Mouse (Mus musculus) hindbrain, embryonic 13.5 days (tissue): ENCODE results near the gene Maco1. TPM values are rescaled to one million over a fixed set of nuclear protein-coding genes. Genes with fewer than 3 reads are reported as not detected.

ENCODE experiments used
- ATAC-seq: fragments of 200-750 bp; cut with Nextera tagmentation; 2 replicates; pipeline ENCODE4 v1.8.0; 2017; ENCODE audit warnings: moderate TSS enrichment; ENCODE audit not compliant: low FRiP score
- H3K27ac ChIP-seq: fragments of 300-500 bp; sonication (generic); 2 replicates; pipeline ENCODE4 v1.5.1; 2015; ENCODE audit warnings: inconsistent platforms, mild to moderate bottlenecking, moderate library complexity
- H3K27me3 ChIP-seq: fragments of 300-500 bp; sonication (generic); 2 replicates; pipeline ENCODE4 v1.6.1; 2015; ENCODE audit warnings: mild to moderate bottlenecking, inconsistent platforms
- H3K36me3 ChIP-seq: fragments of 300-500 bp; sonication (generic); 2 replicates; pipeline ENCODE4 v1.6.1; 2015; ENCODE audit warnings: mild to moderate bottlenecking, inconsistent platforms
- H3K4me1 ChIP-seq: fragments of 300-500 bp; sonication (generic); replicated peaks from 2 replicates; pipeline ENCODE4 v1.6.1; 2015; ENCODE audit warnings: inconsistent platforms
- H3K4me2 ChIP-seq: fragments of 300-500 bp; sonication (generic); 2 replicates; pipeline ENCODE4 v1.6.1; 2015; ENCODE audit warnings: inconsistent platforms, mild to moderate bottlenecking, moderate library complexity
- H3K4me3 ChIP-seq: fragments of 300-500 bp; sonication (generic); 2 replicates; pipeline ENCODE4 v1.5.1; 2015; ENCODE audit warnings: mild to moderate bottlenecking, inconsistent platforms
- H3K9ac ChIP-seq: fragments of 300-500 bp; sonication (generic); 2 replicates; pipeline ENCODE4 v1.6.1; 2015; ENCODE audit warnings: mild to moderate bottlenecking, inconsistent platforms
- H3K9me3 ChIP-seq: fragments of 300-500 bp; sonication (generic); 2 replicates; pipeline ENCODE4 v1.6.1; 2016; ENCODE audit warnings: inconsistent platforms
- WGBS: fragments of 180-500 bp; shearing (Covaris S2); methylation state at CpG from one replicate; pipeline ENCODE4 v1.1.7; 2015; 5-methylcytosine and 5-hydroxymethylcytosine counted together
- polyA plus RNA-seq: library from polyadenylated mRNA; unstranded; fragments of >200 nt; fragmentation: Nextera tagmentation; extraction: Ambion mirVana; gene quantifications from 2 replicates; pipeline ENCODE4 v1.2.1, GENCODE M21; 2015

The Maco1 gene
- polyA plus RNA-seq: 112 and 115 TPM in 2 replicates

DNA sequence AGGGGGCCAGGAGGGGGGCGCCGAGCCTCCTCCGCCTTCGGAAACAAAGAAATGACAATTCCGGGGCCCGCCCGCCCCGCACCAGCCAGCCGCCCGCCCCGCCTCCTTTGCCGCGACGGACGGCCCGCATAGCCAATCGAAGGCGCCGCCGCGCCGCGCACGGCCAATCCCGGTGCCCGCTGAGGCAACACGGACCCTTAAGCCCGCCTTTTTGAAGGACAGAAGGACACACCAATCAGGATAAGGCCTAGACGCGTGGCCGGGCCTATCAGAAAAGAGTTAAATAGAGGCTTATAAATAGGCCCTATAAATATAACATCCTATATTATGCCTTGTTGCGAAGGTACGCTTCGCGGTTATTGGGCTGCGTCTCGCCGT is at the start of gene Maco1:
Maco1 (minus strand) TSS at position 87 of the 378 bp plus-strand sequence.
- Histone ChIP-seq H3K9me3 (no peaks in the 10 kb centered on the region), H3K27me3 (peaks cover 22% of the 10 kb centered on the region), H3K9ac (peak within 1 kb of the TSS; percentile 100), H3K36me3 (no peaks in the 10 kb centered on the region), H3K4me1 (peaks cover 34% of the 10 kb centered on the region), H3K4me2 (peak within 1 kb of the TSS; percentile 79), H3K4me3 (peak within 1 kb of the TSS; percentile 99), H3K27ac (peak within 1 kb of the TSS; percentile 100)
- under 1% methylated on average over 25 of the region's 38 CpGs for WGBS
- ATAC-seq: peak; percentile 99

DNA sequence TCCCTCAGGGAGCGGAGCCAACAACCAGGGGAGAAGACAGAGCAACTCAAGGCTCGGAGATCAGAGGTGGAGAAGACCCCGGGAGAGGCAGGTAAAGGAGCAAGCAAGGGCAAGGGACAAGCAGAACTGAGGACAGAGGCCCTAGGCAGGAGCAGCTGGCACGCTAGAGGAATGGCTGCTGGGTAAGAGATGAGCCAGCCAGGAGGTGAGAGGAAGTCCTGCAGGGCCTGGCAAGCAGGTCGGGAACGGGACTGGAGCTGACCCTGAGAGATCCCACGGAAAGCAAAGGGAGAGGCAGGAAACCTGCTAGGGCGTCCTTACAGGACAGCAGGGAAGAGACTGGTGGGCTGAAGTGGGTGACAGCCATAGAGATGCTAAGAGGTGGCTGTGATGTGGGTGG is 48.0 kb upstream of the Maco1 start:
- Histone ChIP-seq H3K4me1 (no peaks in the 10 kb centered on the region), H3K27me3 (no peaks in the 10 kb centered on the region), H3K9me3 (no peaks in the 10 kb centered on the region), H3K4me3 (no peak overlapping the region), H3K9ac (no peak overlapping the region), H3K4me2 (no peak overlapping the region), H3K36me3 (peaks cover 99% of the 10 kb centered on the region), H3K27ac (no peak overlapping the region)
- WGBS: 94% methylated on average over 8 of the region's 8 CpGs
- no peak for ATAC-seq

DNA sequence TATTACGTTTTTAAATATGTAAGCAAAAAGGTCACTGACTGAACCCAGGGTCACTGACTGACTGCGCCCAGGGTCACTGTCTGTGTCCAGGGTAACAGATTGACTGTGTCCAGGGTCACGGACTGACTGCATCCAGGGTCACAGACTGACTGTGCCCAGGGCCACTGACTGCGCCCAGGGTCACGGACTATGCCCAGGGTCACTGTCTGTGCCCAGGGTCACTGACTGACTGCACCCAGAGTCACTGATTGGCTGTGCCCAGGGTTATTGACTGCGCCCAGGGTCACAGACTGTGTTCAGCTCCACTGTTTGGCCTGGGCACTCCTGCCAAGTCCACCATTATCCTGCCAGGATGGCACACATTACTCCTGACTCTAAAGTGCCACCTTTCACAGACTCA is 44.1 kb upstream of the Maco1 start:
- Histone ChIP-seq H3K27me3 (no peaks in the 10 kb centered on the region), H3K27ac (no peak overlapping the region), H3K4me3 (no peak overlapping the region), H3K4me1 (0 out of 2 replicates have a peak, but pooled peaks cover 3% of the 10 kb centered on the region), H3K9ac (no peak overlapping the region), H3K36me3 (peaks cover 69% of the 10 kb centered on the region), H3K4me2 (no peak overlapping the region), H3K9me3 (no peaks in the 10 kb centered on the region)
- WGBS: 88% methylated on average over 6 of the region's 6 CpGs
- no peak for ATAC-seq

DNA sequence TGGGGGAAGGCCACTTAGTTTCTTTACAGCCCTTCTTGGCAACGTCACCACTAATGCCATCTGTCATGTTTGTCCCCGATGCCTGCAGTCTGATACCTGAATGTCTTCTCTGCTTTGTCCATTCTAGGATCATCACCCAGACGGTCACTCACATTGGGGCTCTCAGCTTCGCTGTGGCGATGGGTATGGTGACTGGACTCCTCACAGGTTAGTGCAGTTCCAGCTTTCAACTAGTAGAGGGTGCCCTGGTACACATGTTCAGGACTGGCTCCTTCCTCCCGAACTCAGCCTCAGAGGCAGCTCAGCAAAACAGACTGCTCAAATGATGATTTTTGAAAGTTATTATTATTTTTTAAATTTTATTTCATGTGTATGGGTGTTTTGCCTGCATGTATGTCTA is 39.0 kb upstream of the Maco1 start:
- Histone ChIP-seq H3K9me3 (no peaks in the 10 kb centered on the region), H3K4me1 (0 out of 2 replicates have a peak, but pooled peaks cover 3% of the 10 kb centered on the region), H3K27me3 (no peaks in the 10 kb centered on the region), H3K9ac (no peak overlapping the region), H3K27ac (no peak overlapping the region), H3K36me3 (peaks cover 19% of the 10 kb centered on the region), H3K4me2 (no peak overlapping the region), H3K4me3 (no peak overlapping the region)
- 82% methylated on average over 6 of the region's 6 CpGs for WGBS
- ATAC-seq: no peak

GRCm38 (mm10) chr4:134884364-134884763 is 31.2 kb upstream of the Maco1 start:
- H3K4me2 ChIP-seq: no peak overlapping the region
- no peaks in the 10 kb centered on the region for H3K27me3 ChIP-seq
- H3K9ac ChIP-seq: no peak overlapping the region
- ATAC-seq: no peak
- H3K4me1 ChIP-seq: peaks cover 7% of the 10 kb centered on the region
- no peaks in the 10 kb centered on the region for H3K9me3 ChIP-seq
- no peak overlapping the region for H3K4me3 ChIP-seq
- H3K27ac ChIP-seq: no peak overlapping the region
- H3K36me3 ChIP-seq: no peaks in the 10 kb centered on the region
- WGBS: 78% methylated on average over 4 of the region's 4 CpGs

GRCm38 (mm10) chr4:134883808-134884207 is 30.7 kb upstream of the Maco1 start:
- no peak overlapping the region for H3K9ac ChIP-seq
- no peaks in the 10 kb centered on the region for H3K36me3 ChIP-seq
- H3K4me1 ChIP-seq: peaks cover 10% of the 10 kb centered on the region
- no peaks in the 10 kb centered on the region for H3K9me3 ChIP-seq
- no peak for ATAC-seq
- H3K4me2 ChIP-seq: no peak overlapping the region
- WGBS: 90% methylated on average over 10 of the region's 10 CpGs
- H3K27ac ChIP-seq: no peak overlapping the region
- H3K4me3 ChIP-seq: no peak overlapping the region
- no peaks in the 10 kb centered on the region for H3K27me3 ChIP-seq

GRCm38 (mm10) chr4:134883266-134883665 is 30.1 kb upstream of the Maco1 start:
- H3K36me3 ChIP-seq: no peaks in the 10 kb centered on the region
- H3K4me2 ChIP-seq: no peak overlapping the region
- H3K27ac ChIP-seq: no peak overlapping the region
- no peak overlapping the region for H3K9ac ChIP-seq
- H3K9me3 ChIP-seq: no peaks in the 10 kb centered on the region
- H3K4me3 ChIP-seq: no peak overlapping the region
- H3K27me3 ChIP-seq: no peaks in the 10 kb centered on the region
- ATAC-seq: no peak
- WGBS: 36% methylated on average over 6 of the region's 7 CpGs
- H3K4me1 ChIP-seq: peaks cover 10% of the 10 kb centered on the region

DNA sequence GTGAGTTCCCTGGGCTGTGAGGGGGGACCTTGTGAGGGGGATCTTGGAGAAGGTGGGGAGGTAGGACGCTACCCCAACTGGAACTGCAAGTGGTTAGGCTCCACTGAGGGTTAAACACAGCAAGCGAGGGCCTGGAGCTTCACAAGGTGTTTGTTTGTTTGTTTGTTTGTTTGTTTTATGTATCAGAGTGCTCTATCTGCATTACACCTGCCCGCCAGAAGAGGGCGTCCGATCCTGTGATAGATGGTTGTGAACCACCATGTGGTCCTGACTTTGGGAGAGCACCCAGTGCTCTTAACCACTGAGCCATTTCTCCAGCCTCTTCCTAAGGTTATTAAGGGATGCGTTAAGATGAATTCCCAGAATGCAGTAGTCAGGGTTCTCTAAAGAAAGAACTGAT is 26.9 kb upstream of the Maco1 start:
- H3K9me3 ChIP-seq: no peaks in the 10 kb centered on the region
- H3K36me3 ChIP-seq: no peaks in the 10 kb centered on the region
- H3K27me3 ChIP-seq: no peaks in the 10 kb centered on the region
- 38% methylated on average over 6 of the region's 6 CpGs for WGBS
- H3K27ac ChIP-seq: no peak overlapping the region
- ATAC-seq: no peak
- peak overlapping the region; percentile 49 for H3K9ac ChIP-seq
- peak overlapping the region; percentile 59 for H3K4me2 ChIP-seq
- peak overlapping the region; percentile 30 for H3K4me3 ChIP-seq
- H3K4me1 ChIP-seq: peaks cover 10% of the 10 kb centered on the region

GRCm38 (mm10) chr4:134879410-134879981 is 26.4 kb upstream of the Maco1 start:
- Histone ChIP-seq H3K4me3 (peak overlapping the region; percentile 30), H3K36me3 (no peaks in the 10 kb centered on the region), H3K4me1 (peaks cover 10% of the 10 kb centered on the region), H3K9me3 (no peaks in the 10 kb centered on the region), H3K4me2 (peak overlapping the region; percentile 59), H3K27ac (no peak overlapping the region), H3K9ac (peak overlapping the region; percentile 49), H3K27me3 (no peaks in the 10 kb centered on the region)
- ATAC-seq: no peak
- WGBS: 3% methylated on average over 17 of the region's 17 CpGs

- peaks cover 10% of the 10 kb centered on the region for H3K4me1 ChIP-seq
- no peak for ATAC-seq
- no peak overlapping the region for H3K9ac ChIP-seq
- H3K4me3 ChIP-seq: no peak overlapping the region
- no peaks in the 10 kb centered on the region for H3K9me3 ChIP-seq
- 81% methylated on average over 9 of the region's 9 CpGs for WGBS
- H3K27ac ChIP-seq: no peak overlapping the region
- H3K36me3 ChIP-seq: no peaks in the 10 kb centered on the region
- H3K4me2 ChIP-seq: no peak overlapping the region
- peaks cover 5% of the 10 kb centered on the region; the same call in 1 of the 2 replicates for H3K27me3 ChIP-seq
Measured at GRCm38 (mm10) chr4:134876171-134876570, 23.0 kb upstream of the Maco1 start.

DNA sequence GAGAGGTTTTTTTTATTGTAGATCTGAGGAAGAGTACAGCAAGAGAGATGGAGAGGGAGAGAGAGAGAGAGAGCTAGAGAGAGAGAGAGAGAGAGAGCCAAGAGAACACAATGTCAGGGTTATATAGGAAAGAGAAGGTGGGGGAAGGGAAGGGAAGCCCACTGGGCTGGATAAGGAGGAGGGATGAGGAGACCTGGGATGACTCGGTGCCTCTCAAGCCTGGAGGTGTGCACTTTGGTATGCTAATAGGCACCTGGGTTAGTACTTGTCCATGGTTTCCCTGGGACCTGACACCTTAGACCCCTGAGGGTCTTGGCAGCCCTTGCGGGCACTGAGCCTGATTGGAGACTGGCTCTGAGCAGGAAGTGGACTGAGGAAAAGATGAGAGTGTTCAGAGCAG is 18.8 kb upstream of the Maco1 start:
- no peak for ATAC-seq
- Histone ChIP-seq H3K4me3 (no peak overlapping the region), H3K9me3 (no peaks in the 10 kb centered on the region), H3K36me3 (no peaks in the 10 kb centered on the region), H3K4me1 (peaks cover 14% of the 10 kb centered on the region; the same call in 1 of the 2 replicates), H3K4me2 (no peak overlapping the region), H3K27me3 (peaks cover 39% of the 10 kb centered on the region), H3K9ac (no peak overlapping the region), H3K27ac (no peak overlapping the region)
- WGBS: 57% methylated on average over 2 of the region's 2 CpGs

DNA sequence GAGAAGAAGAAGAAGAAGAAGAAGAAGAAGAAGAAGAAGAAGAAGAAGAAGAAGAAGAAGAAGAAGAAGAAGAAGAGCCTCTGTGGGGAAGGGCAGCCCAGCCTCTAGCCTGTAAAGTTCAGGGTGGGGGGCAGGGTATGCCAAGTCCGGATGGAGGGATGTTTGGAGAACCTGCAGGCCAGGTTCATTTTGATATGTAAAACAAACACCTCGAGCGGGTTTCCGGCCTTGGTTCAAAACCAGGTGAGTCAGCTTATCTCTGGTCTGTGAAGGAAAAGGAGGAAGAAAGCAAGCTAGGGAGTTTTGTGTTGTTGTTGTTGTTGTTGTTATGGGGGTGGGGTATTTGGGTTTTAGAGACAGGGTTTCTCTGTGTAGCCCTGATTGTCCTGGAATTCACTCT is 18.3 kb upstream of the Maco1 start:
- H3K36me3 ChIP-seq: no peaks in the 10 kb centered on the region
- H3K9ac ChIP-seq: no peak overlapping the region
- no peaks in the 10 kb centered on the region for H3K9me3 ChIP-seq
- ATAC-seq: no peak
- H3K4me3 ChIP-seq: no peak overlapping the region
- no peak overlapping the region for H3K27ac ChIP-seq
- peaks cover 39% of the 10 kb centered on the region for H3K27me3 ChIP-seq
- no peak overlapping the region for H3K4me2 ChIP-seq
- H3K4me1 ChIP-seq: peaks cover 14% of the 10 kb centered on the region; the same call in 1 of the 2 replicates
- 45% methylated on average over 4 of the region's 4 CpGs for WGBS

GRCm38 (mm10) chr4:134869815-134870375 is 16.8 kb upstream of the Maco1 start:
- no peaks in the 10 kb centered on the region for H3K9me3 ChIP-seq
- peaks cover 14% of the 10 kb centered on the region; the same call in 1 of the 2 replicates for H3K4me1 ChIP-seq
- 52% methylated on average over 7 of the region's 7 CpGs for WGBS
- no peak for ATAC-seq
- H3K4me2 ChIP-seq: no peak overlapping the region
- H3K36me3 ChIP-seq: no peaks in the 10 kb centered on the region
- H3K9ac ChIP-seq: no peak overlapping the region
- H3K27ac ChIP-seq: no peak overlapping the region
- H3K27me3 ChIP-seq: peaks cover 39% of the 10 kb centered on the region
- H3K4me3 ChIP-seq: no peak overlapping the region
